Mouse (Mus musculus) brain, embryonic 14.5 days (tissue): ENCODE measurements at regions not wholly inside any gene's neighbourhood (a gene's known extent, or its start where the extent isn't known, plus 50 kb on each side); places are given as distances from the start of the nearest gene placed in this dataset.

Experiments used
- CTCF ChIP-seq: fragments of 200-500 bp; IDR thresholded peaks from 2 replicates; pipeline ENCODE4 v1.5.1; 2012; ENCODE audit warnings: inconsistent platforms, mild to moderate bottlenecking, moderate library complexity, borderline replicate concordance; ENCODE audit not compliant: insufficient read depth, insufficient read length; ENCODE audit errors: extremely low read depth
- POLR2A ChIP-seq: fragments of 200-500 bp; IDR thresholded peaks from 2 replicates; pipeline ENCODE4 v1.6.1; 2012; ENCODE audit warnings: mild to moderate bottlenecking, inconsistent platforms, borderline replicate concordance; ENCODE audit not compliant: poor library complexity, insufficient read depth, insufficient read length, severe bottlenecking; ENCODE audit errors: extremely low read depth

GRCm38 (mm10) chr17:85808580-85808979 is 120.5 kb upstream of the Six2 start:
- TF ChIP-seq POLR2A (no peak), CTCF (no peak)
